Mouse (Mus musculus): ENCODE data around the gene Trim40.

- TF ChIP-seq POLR2A (IDR thresholded peaks at IDR 0.05; ENCODE audit: insufficient read depth, low read depth, low read length) (no peak), EP300 (IDR thresholded peaks at IDR 0.05; ENCODE audit: insufficient read depth, low read depth, low read length) (no peak), CTCF (IDR thresholded peaks at IDR 0.05) (no peak)
Observed at GRCm38 (mm10) chr17:36832694-36833093, 57.2 kb downstream of the Trim40 start.

Data from heart, adult 2 months (tissue).